Mouse (Mus musculus): ENCODE data around the gene Olfr1333.

DNA sequence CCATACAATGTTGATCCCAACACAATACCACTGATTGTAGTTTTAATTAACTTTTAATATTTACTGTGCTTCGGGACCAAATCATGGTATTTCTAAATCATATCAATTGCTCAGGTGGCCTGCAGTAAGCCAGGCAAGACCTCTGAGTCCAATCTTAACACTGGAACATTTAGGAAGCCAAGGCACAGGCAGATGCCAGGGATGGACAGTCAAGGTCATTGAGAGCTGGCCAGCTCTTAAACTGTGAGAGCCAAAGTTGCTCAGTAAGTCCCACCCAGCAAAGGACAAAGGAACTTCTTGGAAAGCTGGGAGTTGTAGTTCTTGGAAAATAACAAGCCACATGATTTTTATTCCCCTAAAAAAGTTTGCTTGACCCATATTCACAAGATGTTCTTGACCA, 25.7 kb upstream of the Olfr1333 start:
- TF ChIP-seq HCFC1 (IDR thresholded peaks at IDR 0.05; ENCODE audit: borderline replicate concordance, insufficient read depth, low read length) (no peak), CHD2 (IDR thresholded peaks at IDR 0.05; ENCODE audit: low read depth, low read length) (no peak), MAFK (IDR thresholded peaks at IDR 0.05; ENCODE audit: insufficient read depth, low read depth, low read length) (no peak), ZC3H11A (IDR thresholded peaks at IDR 0.05; ENCODE audit: borderline replicate concordance, low read depth, low read length) (no peak)
